Mouse (Mus musculus): ENCODE measurements around the gene Runx1.

GRCm38 (mm10) chr16:92571246-92571645 lies 254.7 kb downstream of the Runx1 start:
- TF ChIP-seq CTCF (conservative IDR thresholded peaks at IDR 0.05; ENCODE audit: insufficient read depth, insufficient read length, low read depth, low read length): no peak
- no peak for TF ChIP-seq POLR2A (IDR thresholded peaks at IDR 0.05; ENCODE audit: low read depth, low read length)

Measured in kidney, adult 2 months (tissue).